8 mouse cellular contexts compared by ENCODE assay signal in the genomic region with DNA sequence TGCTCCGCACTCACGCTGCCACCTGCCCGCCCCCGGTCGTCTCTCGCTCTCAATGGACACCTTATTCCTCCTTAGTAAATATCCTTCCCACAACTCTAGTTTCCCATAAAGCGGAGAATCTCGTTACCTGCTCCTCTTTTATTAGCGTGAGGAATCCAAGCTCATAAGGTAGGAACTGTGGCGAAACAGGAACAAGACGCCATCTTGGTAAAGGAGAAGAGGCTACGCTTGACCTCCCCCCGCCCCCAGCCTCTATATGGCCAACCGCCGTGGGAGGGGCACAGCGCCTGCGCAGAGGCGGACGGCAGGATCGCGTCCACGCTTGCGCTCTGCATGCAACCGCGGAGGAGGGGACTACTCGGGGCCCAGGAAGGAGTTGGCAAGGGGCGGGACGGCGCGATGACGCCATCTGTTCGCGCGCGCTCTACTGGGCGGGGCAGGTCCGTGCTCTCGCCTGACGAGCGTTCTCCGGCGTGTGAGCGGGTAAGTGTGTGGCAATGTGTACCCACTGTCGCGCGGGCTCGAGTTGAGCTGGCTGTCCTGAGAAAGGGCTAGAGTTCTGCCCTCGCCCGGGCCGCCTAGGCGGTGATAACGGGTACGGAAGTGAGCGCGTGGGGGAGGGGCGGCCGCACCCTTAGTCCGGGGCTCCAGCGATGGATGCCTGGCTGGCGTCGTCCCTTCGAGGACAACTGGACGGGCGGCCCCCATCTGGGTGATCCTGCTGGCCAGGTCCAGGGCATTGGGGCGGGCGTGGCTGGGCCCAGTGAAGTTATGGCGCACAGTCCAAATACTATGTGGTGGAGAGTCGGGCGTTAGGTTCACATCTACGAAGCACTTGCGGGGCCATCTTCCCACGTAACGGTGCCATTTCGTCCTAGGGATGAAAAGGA. TPM values are rescaled to one million over a fixed set of nuclear protein-coding genes. Genes with fewer than 3 reads are reported as not detected.
DNase-seq lines count a peak whose midpoint lies in the region; ATAC-seq lines count a peak whose summit lies in the region.

TSS of gene Hdlbp (minus strand) at position 230 of the 890 bp plus-strand sequence.

- H3K27ac ChIP-seq in hindbrain, embryonic 14.5 days: peak within 1 kb of the TSS; percentile 99

- H3K9me3 ChIP-seq in hindbrain, embryonic 14.5 days (ENCODE audit: control insufficient read depth, low read length): no peaks in the 10 kb centered on the region

- peak within 1 kb of the TSS; percentile 89 for H3K9ac ChIP-seq in hindbrain, embryonic 14.5 days

- peak; percentile 98 for DNase-seq in R1 (ENCODE audit: low read depth, low spot score)
- DNase-seq in cerebellum, postnatal 25 days: peak; percentile 99 to 100
- DNase-seq in frontal cortex, postnatal 25 days (ENCODE audit: low spot score in 2 of 2): peak; percentile 95 to 99
- DNase-seq in hindbrain, embryonic 14.5 days (ENCODE audit: low spot score): peak; percentile 97
- DNase-seq in layer of hippocampus, postnatal 36 days: peak; percentile 99
- DNase-seq in lung, postnatal 36 days: peak; percentile 99
- peak; percentile 100 for DNase-seq in retina, postnatal 1 day
- DNase-seq in urinary bladder, adult 18-20 months (ENCODE audit: low spot score in 2 of 2): peak; percentile 98 to 99

- no peaks in the 10 kb centered on the region; the same call in 1 of the 2 replicates for H3K36me3 ChIP-seq in hindbrain, embryonic 14.5 days (replicated peaks; ENCODE audit: control insufficient read depth, insufficient read depth)

- WGBS in hindbrain, embryonic 14.5 days: under 1% methylated on average over 74 of the region's 74 CpGs

- peak within 1 kb of the TSS; percentile 69 for H3K4me2 ChIP-seq in hindbrain, embryonic 14.5 days (replicated peaks)

- peak; percentile 94 for ATAC-seq in hindbrain, embryonic 14.5 days (ENCODE audit: low FRiP score)

- peak within 1 kb of the TSS; percentile 91 for H3K4me3 ChIP-seq in hindbrain, embryonic 14.5 days (replicated peaks; ENCODE audit: low read length)

- no peaks in the 10 kb centered on the region for H3K27me3 ChIP-seq in hindbrain, embryonic 14.5 days (ENCODE audit: control insufficient read depth, insufficient read depth, low read length)

- peaks cover 18% of the 10 kb centered on the region for H3K4me1 ChIP-seq in hindbrain, embryonic 14.5 days (replicated peaks; ENCODE audit: control insufficient read depth, insufficient read depth, low read length)

RNA-seq across cellular contexts. Expression of gene Hdlbp, which starts in this region (rescaled TPM):
- 65.1 and 80.2 TPM in 2 replicates for polyA plus RNA-seq in hindbrain, embryonic 14.5 days (2014; fragmentation: Nextera tagmentation; extraction: Ambion mirVana)
- total RNA-seq in layer of hippocampus, postnatal 36 days (2021): 100 to 1,000 TPM; 148 to 152 TPM

Comparison
In these comparisons a context has a peak if more than half of its experiments do, and no peak if none do; other contexts are left out.
1. Peak in every context shown above with its lines: DNase-seq, ATAC-seq, H3K4me3 ChIP-seq and H3K27ac ChIP-seq.